Mouse (Mus musculus) MEL (cell line): Measurements from ENCODE around the gene Pcdh9. TPM values are rescaled to one million over a fixed set of nuclear protein-coding genes. Genes with fewer than 3 reads are reported as not detected.
"Not testable (repeated sequence)": the region's sequence is repeated elsewhere in the genome, so short reads cannot be mapped to it uniquely, and the experiment has no call there.

ENCODE experiments used
- DNase-seq: peaks from one replicate; pipeline ENCODE4 v3.0.0; 2011; ENCODE audit warnings: low read depth, low spot score
- H3K27ac ChIP-seq: 2 replicates; pipeline ENCODE4 v1.5.1; 2012; ENCODE audit warnings: low read depth, mild to moderate bottlenecking, control low read depth, low read length, moderate library complexity; ENCODE audit not compliant: control insufficient read depth
- H3K27me3 ChIP-seq, 2 experiments: fragments of 150-350 bp in 1 of 2; sonication (generic) in 1 of 2; 2 replicates each; pipeline ENCODE4 v1.6.1; 2012; ENCODE audit warnings: low read length in 2 of 2, mild to moderate bottlenecking in 2 of 2, improper control_type of control experiment in 1 of 2, moderate library complexity in 1 of 2; ENCODE audit not compliant: insufficient read depth in 2 of 2, control insufficient read depth in 1 of 2
- H3K36me3 ChIP-seq, 2 experiments: 2 replicates each; pipeline ENCODE4 v1.6.1; 2012 to 2014; ENCODE audit warnings: low read length in 2 of 2, improper control_type of control experiment in 1 of 2, inconsistent platforms in 1 of 2, mild to moderate bottlenecking in 1 of 2; ENCODE audit not compliant: insufficient read depth in 2 of 2, control insufficient read depth in 1 of 2
- H3K4me1 ChIP-seq, 2 experiments: fragments of 150-350 bp in 1 of 2; sonication (generic) in 1 of 2; 2 replicates each; pipeline ENCODE4 v1.6.1; 2012; ENCODE audit warnings: low read length in 2 of 2, improper control_type of control experiment in 1 of 2, mild to moderate bottlenecking in 1 of 2; ENCODE audit not compliant: insufficient read depth in 2 of 2, control insufficient read depth in 1 of 2
- H3K4me3 ChIP-seq, 2 experiments: fragments of 150-350 bp in 1 of 2; sonication (generic) in 1 of 2; 2 replicates each; pipeline ENCODE4 v1.5.1; 2012; ENCODE audit warnings: low read depth in 2 of 2, low read length in 2 of 2, mild to moderate bottlenecking in 2 of 2, moderate library complexity in 2 of 2, control low read depth in 1 of 2, improper control_type of control experiment in 1 of 2; ENCODE audit not compliant: control insufficient read depth in 1 of 2, insufficient read depth in 1 of 2
- H3K79me2 ChIP-seq: 2 replicates; pipeline ENCODE4 v1.6.1; 2012; ENCODE audit warnings: mild to moderate bottlenecking, low read length, moderate library complexity; ENCODE audit not compliant: control insufficient read depth, poor library complexity, insufficient read depth
- H3K9ac ChIP-seq: 2 replicates; pipeline ENCODE4 v1.6.1; 2012; ENCODE audit warnings: low read depth, mild to moderate bottlenecking, control low read depth, low read length, moderate library complexity; ENCODE audit not compliant: control insufficient read depth, poor library complexity, severe bottlenecking
- H3K9me3 ChIP-seq: fragments of 150-350 bp; sonication (generic); replicated peaks from 2 replicates; pipeline ENCODE4 v1.6.1; 2012; ENCODE audit warnings: mild to moderate bottlenecking, low read length, improper control_type of control experiment, moderate library complexity; ENCODE audit not compliant: insufficient read depth
- CHD1 ChIP-seq: IDR thresholded peaks from 2 replicates; pipeline ENCODE4 v1.6.1; 2012; ENCODE audit warnings: low read depth, mild to moderate bottlenecking, inconsistent platforms, low read length, improper control_type of control experiment
- CTCF ChIP-seq, 3 experiments: IDR thresholded peaks in 2 of 3; conservative IDR thresholded peaks in 1 of 3; 2 replicates each; pipeline ENCODE4 v1.5.1; 2011 to 2012; ENCODE audit warnings: low read length in 3 of 3, low read depth in 2 of 3, mild to moderate bottlenecking in 2 of 3, improper control_type of control experiment in 1 of 3, inconsistent platforms in 1 of 3, mixed read lengths in 1 of 3, moderate library complexity in 1 of 3; ENCODE audit not compliant: control insufficient read depth in 1 of 3, insufficient read depth in 1 of 3, poor library complexity in 1 of 3, severe bottlenecking in 1 of 3
- E2F4 ChIP-seq: IDR thresholded peaks from 2 replicates; pipeline ENCODE4 v1.6.1; 2011; ENCODE audit warnings: low read depth, low read length, improper control_type of control experiment, borderline replicate concordance
- ELF1 ChIP-seq: IDR thresholded peaks from 2 replicates; pipeline ENCODE4 v1.6.1; 2014; ENCODE audit warnings: low read depth, mild to moderate bottlenecking, inconsistent platforms, low read length, improper control_type of control experiment, moderate library complexity
- ETS1 ChIP-seq: IDR thresholded peaks from 2 replicates; pipeline ENCODE4 v1.6.1; 2012; ENCODE audit warnings: low read depth, mild to moderate bottlenecking, inconsistent platforms, low read length, improper control_type of control experiment, moderate library complexity
- JUND ChIP-seq: IDR thresholded peaks from 2 replicates; pipeline ENCODE4 v1.6.1; 2011; ENCODE audit warnings: low read depth, mild to moderate bottlenecking, improper control_type of control experiment, low read length
- KAT2A ChIP-seq: conservative IDR thresholded peaks from 2 replicates; pipeline ENCODE4 v1.6.1; 2012; ENCODE audit warnings: low read depth, low read length, improper control_type of control experiment, inconsistent platforms
- MAFK ChIP-seq: IDR thresholded peaks from 2 replicates; pipeline ENCODE4 v1.6.1; 2011; ENCODE audit warnings: low read depth, mild to moderate bottlenecking, low read length, improper control_type of control experiment, borderline replicate concordance
- MEF2A ChIP-seq: IDR thresholded peaks from 2 replicates; pipeline ENCODE4 v1.6.1; 2014; ENCODE audit warnings: low read depth, mild to moderate bottlenecking, inconsistent platforms, low read length, improper control_type of control experiment; ENCODE audit not compliant: poor library complexity, insufficient replicate concordance, severe bottlenecking; ENCODE audit errors: extremely low read depth
- MXI1 ChIP-seq: IDR thresholded peaks from 2 replicates; pipeline ENCODE4 v1.6.1; 2011; ENCODE audit warnings: mild to moderate bottlenecking, low read depth, low read length, improper control_type of control experiment
- POLR2AphosphoS2 ChIP-seq: IDR thresholded peaks from 2 replicates; pipeline ENCODE4 v1.6.1; 2011; ENCODE audit warnings: low read length, improper control_type of control experiment
- RAD21 ChIP-seq: IDR thresholded peaks from 2 replicates; pipeline ENCODE4 v1.6.1; 2011; ENCODE audit warnings: mild to moderate bottlenecking, low read depth, low read length, improper control_type of control experiment
- SIN3A ChIP-seq: IDR thresholded peaks from 2 replicates; pipeline ENCODE4 v1.6.1; 2012; ENCODE audit warnings: low read length, improper control_type of control experiment, inconsistent platforms
- SMC3 ChIP-seq: IDR thresholded peaks from 2 replicates; pipeline ENCODE4 v1.6.1; 2011; ENCODE audit warnings: low read depth, low read length, improper control_type of control experiment
- TBP ChIP-seq: IDR thresholded peaks from 2 replicates; pipeline ENCODE4 v1.8.0; 2011; ENCODE audit warnings: low read depth, low read length, improper control_type of control experiment
- USF1 ChIP-seq: IDR thresholded peaks from 2 replicates; pipeline ENCODE4 v1.6.1; 2014; ENCODE audit warnings: low read depth, mild to moderate bottlenecking, inconsistent platforms, low read length, improper control_type of control experiment, moderate library complexity
- ZNF384 ChIP-seq: IDR thresholded peaks from 2 replicates; pipeline ENCODE4 v1.6.1; 2012; ENCODE audit warnings: low read depth, mild to moderate bottlenecking, inconsistent platforms, low read length, improper control_type of control experiment
- polyA plus RNA-seq, 2 experiments: library from polyadenylated mRNA; stranded (reverse) in 1 of 2; unstranded in 1 of 2; fragments of >175 nt in 1 of 2; fragments of >200 nt in 1 of 2; gene quantifications; 2 replicates each; pipeline versions ENCODE4 v1.2.1 to v1.2.4; 2012; ENCODE audit warnings: low replicate concordance in 2 of 2, low read depth in 1 of 2; ENCODE audit not compliant: insufficient read length in 2 of 2, insufficient read depth in 1 of 2, missing spikeins in 1 of 2
- total RNA-seq: library from RNA; depleted of rRNA; stranded (reverse); fragments of 300-350 nt; gene quantifications from 2 replicates; pipeline ENCODE4 v1.2.3, GENCODE M21; 2012

Gene Pcdh9
- total and polyA plus RNA-seq, 3 experiments: not detected

GRCm38 (mm10) chr14:93234333-93234732 is 656.1 kb downstream of the Pcdh9 start:
- DNase-seq: no peak
- no peak for TF ChIP-seq USF1
- no peak for TF ChIP-seq MAFK
- TF ChIP-seq, all 39 proteins: peak for 0
- Histone ChIP-seq H3K79me2 (no peaks in the 10 kb centered on the region), H3K4me1 (no peaks in the 10 kb centered on the region), H3K36me3 (no peaks in the 10 kb centered on the region), H3K4me3 (no peak overlapping the region), H3K27me3 (no peaks in the 10 kb centered on the region), H3K9ac (no peak overlapping the region), H3K27ac (no peak overlapping the region), H3K9me3 (no peaks in the 10 kb centered on the region)

- no peak for DNase-seq
- H3K79me2 ChIP-seq: no peaks in the 10 kb centered on the region
- H3K9me3 ChIP-seq: no peaks in the 10 kb centered on the region
- no peaks in the 10 kb centered on the region for H3K27me3 ChIP-seq
- H3K9ac ChIP-seq: no peak overlapping the region
- TF ChIP-seq RAD21: no peak
- TF ChIP-seq, all 39 proteins: peak for 0
- Histone ChIP-seq H3K4me3 (no peak overlapping the region), H3K27ac (no peak overlapping the region), H3K36me3 (no peaks in the 10 kb centered on the region), H3K4me1 (no peaks in the 10 kb centered on the region)
These were observed 656.9 kb downstream of the Pcdh9 start for GRCm38 (mm10) chr14:93233599-93233998.

GRCm38 (mm10) chr14:93214846-93215245 is 675.6 kb downstream of the Pcdh9 start:
- H3K79me2 ChIP-seq, H3K4me3 ChIP-seq, H3K4me1 ChIP-seq, H3K9ac ChIP-seq, H3K27ac ChIP-seq, H3K9me3 ChIP-seq, H3K27me3 ChIP-seq, DNase-seq, H3K36me3 ChIP-seq: not testable (repeated sequence)

- peak; percentile 2 for DNase-seq
- Histone ChIP-seq H3K9ac (no peak overlapping the region), H3K36me3 (no peaks in the 10 kb centered on the region), H3K9me3 (no peaks in the 10 kb centered on the region), H3K4me1 (no peaks in the 10 kb centered on the region), H3K27ac (no peak overlapping the region), H3K4me3 (no peak overlapping the region), H3K27me3 (no peaks in the 10 kb centered on the region), H3K79me2 (no peaks in the 10 kb centered on the region)
- TF ChIP-seq JUND (no peak), CTCF (IDR thresholded peaks at IDR 0.05 in 2 of 3, conservative IDR thresholded peaks at IDR 0.05 in 1 of 3; ENCODE audit: control insufficient read depth in 1 of 3, insufficient read depth in 1 of 3, low read depth in 2 of 3, low read length in 3 of 3, poor library complexity in 1 of 3, severe bottlenecking in 1 of 3) (no peak), MAFK (no peak), MEF2A (no peak), CHD1 (no peak), MXI1 (no peak), ETS1 (no peak), E2F4 (no peak), SMC3 (no peak), KAT2A (no peak), ZNF384 (no peak), SIN3A (no peak), POLR2AphosphoS2 (no peak), ELF1 (no peak), TBP (no peak)
These were observed 690.7 kb downstream of the Pcdh9 start for GRCm38 (mm10) chr14:93199791-93200190.
